Mouse (Mus musculus): ENCODE data around the gene Zfp276.
"Not testable (repeated sequence)": the region's sequence is repeated elsewhere in the genome, so short reads cannot be mapped to it uniquely, and the experiment has no call there.

The Zfp276 gene

DNA sequence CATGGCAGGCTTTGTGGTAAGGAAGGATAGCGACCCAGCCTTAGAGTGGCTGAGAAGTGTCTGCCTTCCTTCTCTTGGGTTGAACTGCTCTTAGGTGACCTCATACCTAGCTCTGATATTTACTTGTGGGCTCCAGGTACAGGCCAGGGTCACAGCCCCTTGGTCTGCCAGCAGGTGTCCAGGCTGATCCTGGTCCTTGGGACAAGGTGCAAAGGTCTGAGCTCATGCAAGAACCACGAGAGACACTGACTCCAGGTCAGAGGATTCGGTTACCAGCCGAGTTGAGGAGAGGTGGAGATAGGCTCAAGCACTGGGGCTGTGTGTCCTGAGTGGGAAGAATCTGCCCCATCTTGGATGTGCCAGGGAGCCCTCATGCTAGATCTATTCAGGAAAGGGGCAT, 9.6 kb upstream of the Zfp276 start:
- DNase-seq (ENCODE audit: low spot score in 2 of 2) = no peak

DNA sequence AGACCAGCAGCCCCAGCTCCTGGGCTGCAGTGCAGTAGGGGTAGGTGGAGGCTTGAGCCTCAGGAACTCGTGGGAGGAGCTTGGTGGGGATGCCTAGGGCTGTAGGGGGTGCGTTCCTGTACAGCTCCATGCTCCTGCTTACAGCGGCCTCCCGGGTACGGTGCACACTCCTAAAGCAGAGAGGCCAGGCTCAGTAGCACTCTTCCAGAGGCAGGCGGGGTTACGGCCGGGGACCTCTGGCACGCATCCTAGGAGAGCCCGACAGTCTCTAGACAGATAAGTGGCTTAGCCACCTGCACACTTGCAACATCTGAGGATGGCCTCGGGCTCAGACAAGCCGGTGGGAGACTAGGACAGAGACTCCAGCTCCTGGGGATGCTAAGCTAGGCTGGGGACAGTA, 8.5 kb upstream of the Zfp276 start:
- DNase-seq (ENCODE audit: low spot score in 2 of 2) = no peak

DNA sequence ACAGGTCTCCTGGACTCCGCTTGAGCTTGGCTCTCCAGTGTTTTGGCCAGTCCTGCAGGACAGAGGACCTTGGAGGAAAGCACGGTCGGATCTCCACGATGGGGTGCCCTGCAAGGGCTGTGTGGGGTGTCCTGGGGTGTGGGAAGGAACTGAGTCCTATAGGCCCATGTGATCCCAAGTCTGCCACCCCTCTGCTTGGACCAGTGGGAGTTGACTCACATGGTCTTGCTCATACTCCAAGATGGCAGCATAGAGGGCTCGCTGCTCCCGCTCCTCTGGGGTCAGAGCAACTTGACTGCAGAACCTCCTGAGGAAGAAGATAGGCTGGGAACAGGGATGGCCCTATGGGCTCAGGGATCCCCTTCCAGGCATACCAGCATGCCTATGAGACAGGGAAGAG, 6.2 kb upstream of the Zfp276 start:
- no peak for DNase-seq (ENCODE audit: low spot score in 2 of 2)

DNA sequence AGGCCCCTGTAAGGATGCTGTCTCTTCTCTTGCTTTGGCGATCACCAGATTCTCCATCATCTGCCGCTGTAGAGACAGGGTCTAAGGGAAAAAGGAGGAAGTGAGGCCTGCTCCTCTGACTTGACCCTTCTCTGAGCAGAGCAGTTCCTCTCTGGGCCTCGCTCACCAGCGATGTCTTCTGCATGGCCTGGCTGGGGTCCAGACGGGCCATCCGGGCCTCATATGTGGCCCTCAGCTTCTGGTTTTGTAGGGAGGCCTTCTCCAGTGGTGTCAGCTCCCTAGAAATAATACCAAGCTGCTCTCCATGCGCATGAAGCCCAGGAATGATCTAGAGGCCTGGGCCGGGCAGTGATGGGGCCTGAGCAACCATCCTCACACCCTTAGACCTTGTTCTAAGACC, 5.4 kb upstream of the Zfp276 start:
- DNase-seq (ENCODE audit: low spot score in 2 of 2) = no peak

DNA sequence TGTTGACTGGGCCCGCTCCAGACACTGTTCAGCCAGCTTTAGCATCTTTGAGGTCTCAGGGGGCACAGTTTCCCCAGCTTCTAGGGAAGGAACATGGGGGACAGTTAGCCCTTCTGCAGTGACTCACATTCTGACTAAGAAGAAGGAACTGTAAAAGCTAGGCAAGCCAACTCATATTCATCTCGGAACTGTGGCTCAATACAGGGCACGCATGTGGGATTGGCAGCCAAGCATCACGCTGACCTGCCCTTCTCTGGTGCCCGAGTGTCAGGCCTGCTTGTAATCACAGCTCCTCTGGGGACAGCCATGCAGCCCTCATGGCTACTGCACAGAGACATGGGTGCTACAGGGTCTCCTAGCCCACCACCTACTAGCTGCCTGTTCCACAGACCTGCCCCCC, 3.1 kb upstream of the Zfp276 start:
- DNase-seq (ENCODE audit: low spot score in 2 of 2) = no peak

DNA sequence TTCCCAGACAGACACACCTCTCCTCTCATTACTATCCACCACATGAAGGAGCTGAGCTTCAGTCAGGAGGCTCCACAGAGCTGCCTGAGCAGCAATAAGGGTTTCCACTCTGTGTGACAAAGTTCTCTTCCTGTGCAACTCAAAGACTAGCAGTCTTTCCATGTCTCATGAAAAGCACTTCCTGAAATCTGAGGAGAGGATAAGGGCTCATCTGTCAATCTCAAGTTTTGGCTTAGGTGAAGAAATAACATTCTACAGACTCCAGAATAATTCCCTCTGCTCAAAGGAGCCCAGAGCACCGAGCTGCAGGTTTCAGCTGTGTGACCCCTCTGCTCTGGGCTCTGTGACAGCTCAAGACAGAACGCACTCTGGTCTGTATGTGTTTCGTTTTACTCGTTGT, 1.1 kb upstream of the Zfp276 start:
- no peak for DNase-seq (ENCODE audit: low spot score in 2 of 2)

DNA sequence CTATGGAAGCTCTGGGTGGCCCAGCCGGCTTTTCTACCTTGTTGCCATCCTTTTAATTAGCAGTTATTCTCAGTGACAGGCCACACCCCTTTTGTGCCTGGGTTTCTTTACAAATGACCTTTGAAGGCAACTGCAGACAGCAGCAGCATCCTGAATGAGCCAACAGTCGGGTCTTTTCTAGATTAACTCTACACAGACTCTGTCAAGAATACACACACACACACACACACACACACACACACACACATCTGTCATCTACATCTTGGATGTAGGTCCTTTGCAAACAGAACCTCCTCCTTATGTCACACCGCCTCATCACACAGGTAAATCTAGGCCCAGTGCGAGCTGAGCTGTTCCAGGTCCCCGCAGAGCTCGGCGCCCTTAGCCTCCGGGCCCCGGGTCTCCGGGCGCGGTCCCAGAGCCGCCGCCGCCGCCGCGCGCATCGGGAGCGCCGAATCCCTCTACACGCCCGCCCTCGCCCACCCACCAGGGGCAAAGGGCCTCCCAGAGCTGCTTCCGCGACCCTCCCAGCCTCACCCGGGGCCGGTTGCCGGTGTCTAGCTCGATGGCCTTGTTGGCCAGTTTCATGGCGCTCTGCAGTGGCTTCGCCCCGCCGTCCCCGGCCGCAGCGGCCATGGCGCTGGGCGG, 420 bp upstream of the Zfp276 start:
- peak in 1 of 2 experiments; percentile 38 for DNase-seq (ENCODE audit: low spot score in 2 of 2)

DNA sequence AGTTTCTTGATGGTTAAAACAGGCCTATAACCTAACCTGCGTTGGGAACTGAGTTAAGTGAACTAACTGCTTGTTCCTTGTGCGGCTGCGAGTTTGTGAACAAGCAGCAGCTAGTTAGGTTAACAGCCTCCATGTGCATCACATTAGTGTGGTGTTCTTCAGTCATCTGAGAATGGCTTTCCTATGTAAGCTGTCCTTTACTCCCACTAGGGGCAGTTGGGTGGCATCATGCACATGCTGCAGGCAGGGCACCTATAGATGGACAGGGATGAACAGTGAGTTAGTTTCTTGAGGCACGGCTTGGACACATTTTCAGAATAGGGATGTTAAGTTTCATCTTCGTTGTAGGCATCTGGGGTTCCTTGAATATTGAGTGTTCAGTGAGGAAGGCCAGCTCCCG, 1.2 kb downstream of the Zfp276 start:
- no peak for DNase-seq (ENCODE audit: low spot score in 2 of 2)

DNA sequence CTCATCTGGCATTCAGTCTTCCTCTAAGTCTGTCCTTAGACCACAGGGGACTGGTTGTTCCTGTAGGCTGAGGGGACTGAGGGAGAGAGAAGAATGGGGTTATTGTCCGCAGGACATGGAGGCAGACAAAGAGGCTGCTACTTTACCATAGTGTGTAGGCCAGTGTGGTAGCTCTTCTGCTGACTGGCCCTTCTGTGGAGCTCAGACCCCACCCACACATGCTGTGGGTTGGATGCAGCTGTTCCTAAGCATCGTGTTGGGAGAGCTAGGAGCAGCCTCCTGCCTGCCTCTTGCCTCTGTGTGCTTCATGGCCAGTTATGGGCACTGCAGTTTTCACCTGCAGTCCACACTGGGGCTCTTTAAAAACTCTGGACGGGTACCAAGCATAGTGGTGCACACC, 3.1 kb downstream of the Zfp276 start:
- DNase-seq (ENCODE audit: low spot score in 2 of 2) = peak; percentile 53 to 56

DNA sequence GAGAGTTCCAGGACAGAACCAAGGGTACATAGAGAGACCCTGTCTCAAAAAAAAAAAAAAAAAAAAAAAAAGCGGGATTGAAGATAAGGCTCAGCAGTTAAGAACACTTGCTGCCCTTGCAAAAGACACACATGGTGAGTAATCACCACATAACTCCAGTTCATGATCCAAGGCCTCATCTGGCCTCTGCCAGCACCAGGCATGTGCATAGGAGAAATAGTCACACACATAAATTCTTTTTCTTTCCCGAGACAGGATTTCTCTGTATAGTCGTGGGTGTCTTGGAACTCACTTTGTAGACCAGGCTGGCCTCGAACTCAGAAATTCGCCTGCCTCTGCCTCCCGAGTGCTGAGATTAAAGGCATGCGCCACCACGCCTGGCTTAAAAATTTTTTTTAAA, 3.6 kb downstream of the Zfp276 start:
- not testable (repeated sequence) for DNase-seq (ENCODE audit: low spot score in 2 of 2)

DNA sequence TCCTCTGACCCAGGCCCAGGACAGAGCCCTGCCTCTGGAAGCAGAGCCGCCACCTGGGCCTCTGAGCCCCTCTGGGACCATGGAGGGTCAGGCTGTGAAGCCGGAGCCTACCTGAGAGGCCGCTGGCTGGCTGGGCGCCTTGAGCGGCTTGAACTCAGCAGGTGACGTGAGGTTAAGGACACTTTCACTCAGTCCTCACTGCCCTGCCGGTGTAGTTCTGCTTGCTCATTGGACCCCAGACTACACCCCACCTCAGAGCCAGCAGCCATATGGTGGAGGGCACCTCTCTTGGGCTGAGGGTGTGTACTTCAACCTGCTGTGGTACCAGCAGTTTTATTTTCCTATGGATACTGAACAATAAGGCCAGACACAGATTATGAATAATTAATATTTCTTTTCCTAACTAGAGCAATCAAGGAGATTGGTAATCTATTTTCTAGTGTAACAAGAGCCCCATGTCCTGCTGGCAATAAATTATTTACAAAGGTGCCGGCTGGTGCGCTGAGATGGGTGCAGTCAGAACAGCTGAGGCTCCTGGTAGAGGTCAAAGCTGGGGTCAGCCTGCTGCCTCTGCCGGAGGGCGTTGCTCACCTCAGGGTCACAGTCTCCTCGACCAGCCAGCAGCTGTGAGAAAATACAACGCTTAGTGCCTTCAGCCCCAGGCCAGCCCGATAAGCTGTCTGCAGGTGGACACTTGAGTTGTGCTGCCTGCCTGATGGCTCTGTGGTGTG, 14.1 kb downstream of the Zfp276 start:
- no peak for DNase-seq (ENCODE audit: low spot score in 2 of 2)

DNA sequence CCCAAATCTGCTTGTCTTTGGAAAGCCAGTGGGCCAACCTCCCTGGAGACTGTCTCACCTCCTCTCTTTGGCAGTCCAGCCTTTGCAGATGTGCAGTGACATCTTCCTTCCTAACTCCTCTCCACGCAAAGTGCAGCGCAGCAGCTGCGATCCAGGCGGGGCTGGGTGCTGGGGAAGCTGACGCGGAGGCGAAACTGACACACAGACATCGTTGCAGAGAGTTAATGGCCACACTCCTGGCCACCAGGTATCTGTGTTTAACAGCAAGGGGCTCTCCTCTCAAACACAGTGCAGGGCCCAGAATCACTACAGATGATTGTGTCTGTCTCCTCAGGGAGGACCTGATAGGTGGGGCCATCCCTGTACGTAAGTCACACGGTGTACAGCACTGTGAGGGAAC, 17.2 kb downstream of the Zfp276 start:
- no peak for DNase-seq (ENCODE audit: low spot score in 2 of 2)

DNA sequence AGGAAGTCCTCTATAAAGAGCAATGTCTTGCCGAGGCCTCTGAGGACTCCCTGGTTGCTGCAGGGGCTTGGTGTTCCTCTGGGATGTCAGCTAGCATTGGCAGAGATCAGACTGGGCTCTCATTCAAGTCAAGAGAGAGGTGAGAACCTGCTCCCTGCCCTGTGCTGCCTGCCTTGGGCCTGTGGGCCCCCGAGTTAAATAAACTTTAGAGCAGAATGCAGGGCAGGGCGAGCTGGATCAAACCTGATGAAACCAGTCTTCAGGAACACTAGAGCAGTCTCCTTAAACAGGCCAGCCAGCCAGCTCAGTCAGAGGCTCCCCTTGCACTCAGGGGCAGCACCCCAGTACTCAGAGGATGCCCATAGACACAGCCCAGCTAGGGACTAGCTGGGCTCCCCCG, 17.9 kb downstream of the Zfp276 start:
- DNase-seq (ENCODE audit: low spot score in 2 of 2) = no peak

DNA sequence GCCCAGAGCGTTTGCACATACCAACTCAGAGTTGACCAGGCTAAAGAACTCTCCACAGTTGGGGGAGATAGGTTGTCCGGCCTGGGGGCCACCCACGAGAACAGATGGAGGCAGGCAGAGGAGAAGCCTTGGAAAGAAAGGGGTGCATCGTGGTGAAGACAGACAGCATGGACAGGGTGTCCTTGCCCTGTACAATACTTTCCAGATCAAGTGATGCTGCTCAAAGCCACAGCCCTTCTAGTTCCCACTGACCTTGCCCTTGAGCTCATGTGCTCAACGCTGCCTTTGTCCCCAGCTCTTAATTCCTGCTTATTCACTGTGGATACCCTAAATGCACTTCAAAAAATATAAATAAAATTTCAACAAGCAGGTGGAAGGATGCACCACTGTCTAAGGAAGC, 20.5 kb downstream of the Zfp276 start:
- DNase-seq (ENCODE audit: low spot score in 2 of 2) = no peak

DNA sequence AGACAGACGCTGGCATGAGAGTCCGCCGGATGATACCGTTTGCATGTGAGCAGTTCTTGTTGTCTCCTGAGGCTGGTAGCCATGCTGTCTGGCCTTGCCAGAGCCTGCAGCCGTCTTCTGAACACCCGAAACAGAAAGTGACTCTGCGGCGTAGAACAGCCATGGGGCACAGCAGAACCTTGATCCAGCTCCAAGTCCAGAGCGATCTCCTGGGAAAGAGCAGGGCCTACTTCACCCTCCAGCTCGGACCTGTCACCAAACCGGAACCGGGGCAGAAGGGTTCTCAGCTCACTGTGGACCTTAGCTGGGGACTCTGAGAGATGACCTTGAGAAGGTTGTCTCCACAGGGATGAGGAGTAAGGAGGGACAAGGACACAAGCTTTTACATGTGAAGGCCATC, 21.1 kb downstream of the Zfp276 start:
- no peak for DNase-seq (ENCODE audit: low spot score in 2 of 2)

DNA sequence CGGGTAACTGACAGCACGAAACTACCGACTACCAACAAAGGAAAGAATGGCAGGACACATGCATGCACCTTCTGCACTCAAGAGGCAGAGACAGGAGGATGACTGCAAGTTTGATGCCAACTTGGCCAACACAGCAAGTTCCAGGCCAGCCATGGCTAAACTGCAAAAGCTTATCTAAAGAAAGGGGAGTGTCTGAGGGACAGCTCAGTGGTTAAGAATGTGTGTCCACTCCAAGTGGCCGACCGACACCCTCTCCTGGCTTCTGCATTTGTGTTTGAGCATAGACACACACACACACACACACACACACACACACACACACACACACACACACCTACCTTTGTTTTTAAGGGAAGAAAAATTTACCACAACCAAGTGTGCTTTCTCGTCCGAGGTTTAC, 24.4 kb downstream of the Zfp276 start:
- no peak for DNase-seq (ENCODE audit: low spot score in 2 of 2)

DNA sequence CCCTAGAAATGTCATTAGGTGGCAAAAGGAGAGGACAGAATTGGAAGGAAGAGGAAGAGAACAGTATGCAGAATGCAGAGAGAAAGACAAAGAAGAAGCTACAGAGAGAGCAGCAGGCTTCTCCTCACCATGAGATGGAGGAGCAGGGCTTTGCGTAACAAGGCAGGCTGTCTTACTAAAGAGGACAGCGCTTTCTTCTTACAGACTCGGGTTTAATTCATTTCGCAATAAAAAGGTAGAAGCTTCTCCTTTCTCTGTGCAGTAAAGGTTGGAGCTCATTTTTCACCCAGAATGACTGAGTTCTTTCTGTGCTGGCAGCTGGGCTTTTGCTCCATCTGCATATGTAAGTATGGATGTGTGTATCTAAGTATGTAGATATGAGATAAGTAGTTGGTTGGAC, 25.8 kb downstream of the Zfp276 start:
- no peak for DNase-seq (ENCODE audit: low spot score in 2 of 2)

DNA sequence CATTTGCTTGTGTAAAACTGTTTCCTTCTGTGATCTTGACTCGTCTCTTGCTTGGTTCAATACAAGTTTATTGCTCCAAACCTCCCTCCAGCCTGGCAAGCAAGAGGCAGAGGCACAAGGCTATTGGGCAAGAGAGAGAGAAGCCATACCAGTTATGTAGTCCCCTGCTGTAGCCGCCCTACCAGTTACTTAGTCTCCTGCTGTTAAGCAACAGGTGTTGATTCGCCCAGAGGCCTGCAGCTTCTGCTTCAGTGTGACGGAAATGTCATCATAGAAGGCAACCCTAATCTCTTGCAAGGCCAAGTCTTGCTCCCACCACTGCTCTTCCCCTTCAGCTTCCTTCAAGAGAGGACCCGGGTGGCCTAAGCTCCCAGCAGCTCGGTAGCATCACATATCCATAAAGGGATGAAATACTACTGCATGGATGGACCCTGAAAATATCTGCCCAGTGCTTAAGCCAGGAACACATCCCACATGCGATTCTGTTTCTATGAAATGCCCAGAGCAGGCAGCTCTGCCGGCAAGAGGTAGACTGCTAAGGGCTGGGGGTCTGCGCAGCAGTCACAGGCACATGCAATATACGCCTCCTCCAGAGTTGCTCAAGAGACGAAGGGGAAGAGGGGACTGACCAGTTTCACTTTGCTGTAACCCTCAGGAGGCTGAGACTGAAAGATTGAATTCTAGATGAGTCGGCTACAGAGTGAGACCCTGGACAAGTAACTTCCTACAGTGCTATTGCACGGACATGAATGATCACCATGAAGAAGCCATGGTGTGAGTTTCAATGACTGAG, 26.5 kb downstream of the Zfp276 start:
- no peak for DNase-seq (ENCODE audit: low spot score in 2 of 2)

DNA sequence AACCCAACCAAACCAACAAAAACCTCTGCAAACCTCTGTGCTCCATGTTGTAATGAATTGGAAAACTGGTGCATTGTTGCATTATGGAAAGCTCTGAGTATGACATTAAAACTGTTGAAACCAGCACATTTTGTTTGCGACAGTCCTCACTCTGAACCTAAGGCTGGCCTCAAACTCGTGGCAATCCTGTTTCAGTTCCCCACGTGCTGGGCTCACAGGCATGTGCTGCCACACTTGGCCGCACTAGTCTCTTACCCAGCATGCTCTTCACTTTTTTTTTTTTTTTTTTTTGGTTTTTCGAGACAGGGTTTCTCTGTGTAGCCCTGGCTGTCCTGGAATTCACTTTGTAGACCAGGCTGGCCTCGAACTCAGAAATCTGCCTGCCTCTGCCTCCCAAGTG, 29.0 kb downstream of the Zfp276 start:
- not testable (repeated sequence) for DNase-seq (ENCODE audit: low spot score in 2 of 2)

DNA sequence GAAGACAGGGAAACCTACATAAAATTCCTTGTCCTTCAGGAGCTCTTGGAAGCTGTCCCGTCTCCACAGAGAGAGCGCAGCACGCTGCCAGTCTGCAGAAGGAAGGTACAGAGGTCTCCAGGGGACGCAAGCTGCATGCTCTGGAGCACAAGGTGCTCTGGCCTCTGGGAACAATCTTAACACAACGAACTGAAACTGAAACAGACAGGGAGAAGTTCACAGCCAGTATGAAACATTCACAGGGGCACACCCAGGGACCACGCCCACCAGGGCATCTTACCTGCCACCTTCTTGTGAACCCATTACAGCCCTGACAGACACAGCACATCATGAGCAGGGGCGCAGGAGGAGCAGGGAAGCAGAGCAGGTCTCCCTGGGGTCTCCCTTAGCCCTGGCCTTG, 30.0 kb downstream of the Zfp276 start:
- no peak for DNase-seq (ENCODE audit: low spot score in 2 of 2)

DNA sequence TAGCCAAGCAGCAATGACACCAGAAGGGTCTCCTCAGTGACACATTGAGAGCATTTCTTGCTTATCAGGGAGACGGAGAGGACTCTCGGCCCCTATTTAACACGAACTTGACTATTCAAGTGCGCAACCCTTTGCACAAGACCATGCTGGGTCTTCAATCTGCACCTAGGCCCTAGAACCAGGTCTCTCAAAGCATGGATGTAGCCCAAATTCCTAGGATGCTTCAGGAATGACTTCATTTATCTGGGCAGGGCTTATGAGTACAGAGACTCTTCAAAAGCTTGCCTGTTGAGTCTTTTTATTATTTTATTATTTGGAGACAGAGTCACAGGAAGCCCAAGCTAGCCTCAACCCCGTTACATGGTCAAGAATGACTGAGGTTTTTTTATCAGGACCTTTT, 30.5 kb downstream of the Zfp276 start:
- no peak for DNase-seq (ENCODE audit: low spot score in 2 of 2)

DNA sequence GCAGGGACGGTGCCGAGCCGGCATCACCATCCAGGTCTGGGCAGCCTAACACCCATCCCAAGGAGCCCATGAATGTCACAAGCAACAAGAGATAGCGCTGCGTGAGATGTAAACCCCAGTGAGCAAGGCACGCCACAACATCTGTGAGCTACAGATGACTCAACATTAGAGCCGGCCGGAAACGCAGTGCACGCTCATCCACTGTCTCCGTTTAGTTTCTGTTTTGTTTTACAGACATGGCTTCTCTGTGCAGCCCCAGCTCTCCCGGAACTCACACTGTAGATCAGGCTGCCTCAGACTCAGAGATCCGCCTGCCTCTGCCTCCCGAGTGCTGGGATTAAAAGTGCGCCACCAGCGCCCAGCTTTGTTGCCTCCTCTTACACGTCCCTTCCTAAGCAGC, 33.4 kb downstream of the Zfp276 start:
- no peak for DNase-seq (ENCODE audit: low spot score in 2 of 2)

DNA sequence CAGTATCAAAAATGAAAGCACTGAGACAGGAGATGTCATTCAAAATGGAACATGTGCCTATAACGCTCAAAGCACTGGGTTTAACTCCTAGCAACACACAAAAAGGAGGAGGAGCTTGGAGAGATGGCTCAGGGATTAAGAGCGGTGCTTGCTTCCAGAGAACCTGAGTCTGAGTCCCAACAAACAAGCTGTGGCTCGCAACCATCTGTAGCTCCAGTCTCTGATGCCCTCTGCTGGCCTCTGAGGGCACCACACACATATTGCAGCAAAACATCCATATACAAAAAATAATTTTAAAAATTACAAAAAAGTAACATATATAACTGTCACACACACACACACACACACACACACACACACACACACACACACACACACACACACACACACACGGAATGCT, 36.2 kb downstream of the Zfp276 start:
- DNase-seq (ENCODE audit: low spot score in 2 of 2) = peak; percentile 23 to 35

All from right cerebral cortex, adult 2 months (tissue).